Mouse (Mus musculus) gastrocnemius, adult 8-10 months (tissue): Measurements from ENCODE around the gene Piezo1. TPM values are rescaled to one million over a fixed set of nuclear protein-coding genes. Genes with fewer than 3 reads are reported as not detected.

Source experiments
- DNase-seq, 2 experiments: peaks; one replicate each; pipeline ENCODE4 v3.0.0; 2022; ENCODE audit warnings: low spot score in 2 of 2
- total RNA-seq, 4 experiments: library from RNA; stranded (reverse); gene quantifications; 2 replicates each; pipeline ENCODE4 v1.2.4; 2022

Gene Piezo1
- total RNA-seq, 4 experiments from 2014 or later: 11.7 to 14.4 (median 13.9) TPM

DNA sequence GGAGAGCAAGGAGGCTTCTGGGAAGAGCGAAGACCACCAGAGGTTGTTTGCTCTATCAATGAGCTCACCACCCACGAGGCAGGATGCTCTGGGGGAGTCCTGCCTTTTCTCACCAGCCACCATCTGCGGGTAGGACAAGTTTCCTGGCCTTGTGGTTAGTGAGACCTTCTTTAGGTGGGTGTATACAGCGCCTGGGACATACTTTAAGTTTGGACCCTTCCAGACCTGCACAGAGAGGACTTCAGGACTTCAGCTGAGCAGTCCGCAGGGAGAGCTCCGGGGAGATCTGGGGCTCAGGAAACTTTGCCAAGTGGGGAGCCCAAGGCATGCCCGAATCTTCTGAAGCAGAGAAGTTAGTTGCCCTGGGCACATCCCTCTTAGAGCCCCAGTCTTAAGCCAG is 91.1 kb downstream of the Piezo1 start:
- DNase-seq: no peak

GRCm38 (mm10) chr8:122459218-122459900 is 91.8 kb downstream of the Piezo1 start:
- no peak for DNase-seq

- DNase-seq: no peak
Observed at GRCm38 (mm10) chr8:122457171-122457570, 94.0 kb downstream of the Piezo1 start.

- DNase-seq: no peak
Observed at GRCm38 (mm10) chr8:122454409-122454808, 96.7 kb downstream of the Piezo1 start.

GRCm38 (mm10) chr8:122452154-122452553 is 99.0 kb downstream of the Piezo1 start:
- peak in 1 of 2 experiments; percentile 79 for DNase-seq

- peak; percentile 61 to 80 for DNase-seq
Observed at GRCm38 (mm10) chr8:122451161-122451703, 99.9 kb downstream of the Piezo1 start.

- no peak for DNase-seq
Observed at GRCm38 (mm10) chr8:122445203-122445602, 105.9 kb downstream of the Piezo1 start.

DNA sequence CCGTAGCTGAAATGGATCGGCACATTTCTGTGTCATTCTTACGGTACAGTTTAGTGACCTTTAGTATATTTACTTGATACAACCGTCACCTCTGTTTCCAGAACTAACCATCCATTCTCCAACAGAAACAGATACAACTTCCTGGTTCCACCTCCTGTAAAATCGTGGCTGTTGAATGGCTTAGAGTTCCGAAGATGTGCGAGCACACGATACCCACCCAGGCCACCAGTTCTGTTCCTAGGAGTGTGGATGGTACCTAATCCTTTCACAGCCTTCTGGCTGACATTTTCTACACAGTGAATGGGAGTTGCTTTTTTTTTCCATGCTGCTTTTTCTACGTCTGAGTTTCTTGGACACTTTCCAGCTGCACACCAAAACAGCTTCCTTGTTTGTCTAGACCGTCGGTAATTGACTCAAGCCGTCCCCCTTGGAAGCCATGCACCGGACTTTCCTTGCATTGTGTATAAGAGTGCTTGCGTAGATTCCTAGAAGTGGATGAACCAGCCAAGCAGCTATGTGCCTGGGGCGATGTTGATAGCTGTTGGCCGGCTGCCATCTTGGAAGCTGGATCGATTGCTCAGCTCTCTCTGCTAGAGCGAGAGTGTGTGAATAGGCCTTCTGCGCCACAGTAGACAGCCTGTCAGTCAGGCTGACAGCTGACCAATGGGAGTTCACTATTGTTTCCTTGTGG is 106.9 kb downstream of the Piezo1 start:
- peak; percentile 71 to 80 for DNase-seq

DNA sequence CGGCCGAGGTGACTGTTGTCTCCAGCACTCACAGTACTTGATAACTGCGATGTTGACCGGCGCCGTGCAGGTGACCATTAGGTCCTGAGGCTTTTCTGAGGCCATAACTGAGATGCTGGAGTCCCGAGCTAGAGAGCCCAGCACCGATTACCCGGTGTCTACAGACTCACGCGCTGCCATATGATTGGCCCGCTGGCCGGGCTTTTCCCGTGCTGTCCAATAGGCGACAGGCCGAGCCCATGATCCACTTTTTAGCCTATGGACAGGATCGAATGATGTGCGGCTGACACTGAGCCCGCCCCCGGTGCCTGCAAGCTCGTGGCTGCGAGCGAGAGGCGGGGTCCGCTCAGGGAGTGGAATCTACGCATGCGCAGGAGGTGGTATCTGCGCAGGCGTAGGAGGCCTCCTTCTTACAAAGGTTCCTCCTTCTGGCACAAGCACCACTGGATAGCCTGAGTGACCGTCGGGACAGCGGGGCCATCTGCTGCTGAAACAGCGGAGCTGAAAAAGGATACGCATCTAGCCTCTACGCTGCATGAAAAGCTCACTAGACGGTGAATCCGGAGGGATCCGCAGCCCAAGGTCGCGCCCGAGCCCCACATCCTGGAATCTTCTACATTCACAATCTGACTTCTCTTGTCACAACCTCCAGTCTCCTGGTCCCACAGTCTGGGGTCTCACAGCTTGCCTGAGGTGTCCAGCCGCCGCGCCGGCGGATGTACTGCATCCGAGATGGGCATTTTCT is 107.7 kb downstream of the Piezo1 start, which contains the start of gene Mvd:
Gene Mvd, minus strand, starts transcription at position 161 of the 745 bp plus-strand sequence.
- DNase-seq: peak; percentile 99

DNA sequence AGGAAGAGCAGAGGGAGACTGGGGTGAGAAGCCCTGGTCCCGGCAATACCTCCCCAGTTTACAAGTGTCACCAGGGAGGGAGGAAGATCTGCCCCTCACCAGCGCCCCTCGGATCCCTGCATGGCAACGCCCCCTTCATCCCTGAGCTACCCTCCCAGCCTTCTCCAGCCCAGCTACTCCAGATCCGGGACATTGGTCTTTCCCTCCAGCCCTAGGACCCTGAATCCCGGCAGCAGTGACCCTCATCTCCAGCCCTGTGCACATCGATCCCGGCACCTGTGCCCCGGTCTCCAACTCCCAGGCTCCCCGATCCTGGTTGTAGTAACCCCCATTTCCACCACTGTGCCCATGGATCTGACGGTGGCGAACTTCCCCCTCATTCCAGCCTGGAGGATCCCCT is 108.3 kb downstream of the Piezo1 start:
- DNase-seq: no peak

DNA sequence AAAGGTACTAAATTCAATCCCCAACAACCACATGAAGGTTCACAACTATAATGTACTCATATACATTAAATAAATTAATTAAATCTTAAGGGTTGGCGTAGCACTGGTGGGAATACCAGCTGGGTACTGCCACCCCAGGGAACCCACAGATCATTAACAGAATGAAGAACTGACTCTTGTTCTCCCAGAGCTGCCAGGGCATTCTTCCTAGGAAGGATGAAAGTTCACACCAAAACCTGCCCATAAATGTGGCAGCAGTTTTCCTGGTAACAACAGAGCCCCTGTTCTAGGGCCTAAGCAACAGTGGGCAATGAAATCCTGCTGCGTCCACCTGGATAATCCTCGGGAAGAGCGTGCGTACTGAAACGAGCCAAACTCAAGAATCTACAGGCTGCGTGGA is 108.8 kb downstream of the Piezo1 start:
- DNase-seq: no peak

DNA sequence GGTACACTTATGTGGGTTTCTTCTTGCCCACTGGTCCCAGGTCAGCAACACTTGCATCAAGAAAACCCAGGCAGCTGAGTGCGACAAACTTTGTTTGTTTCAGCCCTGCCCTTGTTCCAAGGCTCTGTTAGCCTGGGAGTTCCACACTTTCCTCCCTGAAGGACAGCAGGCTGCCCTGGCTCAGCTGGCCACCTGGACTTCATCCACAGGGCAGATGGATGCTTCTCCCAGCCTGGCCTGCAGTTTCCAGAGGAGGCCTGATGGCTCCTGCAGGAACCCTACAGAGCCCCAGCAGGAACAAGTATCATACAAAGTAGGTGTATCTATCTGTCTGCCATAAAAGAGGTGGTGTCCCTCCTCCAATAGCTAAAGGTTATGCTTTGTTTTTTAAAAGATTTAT is 109.8 kb downstream of the Piezo1 start:
- DNase-seq: no peak

DNA sequence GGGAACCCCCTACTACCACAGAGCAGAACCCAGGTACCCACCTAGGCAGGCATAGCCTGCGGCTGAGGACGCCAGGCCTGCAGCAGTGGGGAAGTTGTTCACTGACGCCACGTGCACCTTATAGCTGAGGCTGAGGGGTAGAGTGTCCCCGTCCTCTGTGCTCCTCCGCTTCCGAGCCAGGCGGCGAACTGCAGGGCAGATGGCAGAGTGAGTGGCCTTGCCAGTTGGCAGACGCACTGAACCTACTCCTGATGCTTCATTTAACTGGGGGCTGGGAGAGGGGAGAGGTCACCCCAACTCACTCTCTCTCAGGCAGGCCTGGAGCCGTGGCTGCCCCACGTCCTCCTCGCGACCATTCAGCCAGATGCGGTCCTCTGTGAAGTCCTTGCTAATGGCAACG is 111.8 kb downstream of the Piezo1 start:
- DNase-seq: no peak

DNA sequence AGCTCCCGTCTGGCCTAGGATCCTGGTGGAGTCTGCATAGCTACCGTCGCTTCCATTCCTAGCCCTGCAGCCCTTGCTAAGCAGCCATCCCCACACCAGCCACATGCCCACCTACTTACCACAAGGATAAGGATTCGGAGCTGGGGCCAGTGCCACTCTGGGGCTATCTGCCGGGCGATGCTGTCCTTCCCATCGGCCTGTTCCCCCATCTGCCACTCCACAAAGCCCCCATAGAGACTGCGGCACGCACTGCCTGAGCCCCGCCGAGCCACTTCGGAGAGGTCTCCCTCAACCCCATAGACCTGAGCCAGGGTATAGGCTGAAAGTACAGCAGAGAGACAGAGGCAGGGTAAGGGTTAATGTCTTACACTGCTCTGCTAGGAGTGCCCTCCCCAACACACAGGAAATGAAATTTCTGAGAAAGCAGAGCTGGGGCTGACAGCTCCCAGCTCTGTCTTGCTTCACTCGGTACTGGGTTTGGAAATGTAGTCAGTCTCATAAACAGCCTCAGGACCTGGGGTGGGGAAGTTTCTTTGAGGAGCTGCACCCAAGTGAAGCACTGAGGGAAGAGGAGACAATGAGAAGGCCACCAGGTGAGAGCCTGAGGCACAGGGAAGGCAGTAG is 113.3 kb downstream of the Piezo1 start:
- DNase-seq: no peak

DNA sequence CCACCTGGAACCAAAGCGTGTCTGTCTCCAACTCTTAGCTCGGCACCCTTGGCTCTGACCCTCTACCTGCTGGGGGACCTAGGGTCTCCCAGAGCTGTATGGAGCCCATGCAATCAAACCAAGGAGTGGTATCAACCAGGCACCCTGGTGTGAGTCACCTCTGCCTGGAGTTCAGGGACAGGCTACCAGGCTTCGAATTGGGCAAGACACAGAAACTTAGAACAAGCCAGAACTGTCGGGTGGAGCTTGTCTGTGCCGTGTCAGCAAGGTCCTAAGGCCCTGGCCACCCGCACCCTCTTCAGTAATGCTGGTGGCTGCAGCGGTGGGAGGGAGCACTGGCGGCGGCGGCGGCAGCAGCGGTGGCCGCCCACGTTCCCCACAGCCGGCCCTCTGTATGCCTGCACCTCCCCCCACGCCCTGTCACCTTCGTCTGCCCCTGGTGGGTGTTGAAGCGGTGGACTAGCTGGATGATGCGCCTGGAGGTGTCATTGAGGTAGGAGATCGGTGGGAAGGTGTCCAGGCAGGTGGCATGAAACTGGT is 114.5 kb downstream of the Piezo1 start:
- no peak for DNase-seq

DNA sequence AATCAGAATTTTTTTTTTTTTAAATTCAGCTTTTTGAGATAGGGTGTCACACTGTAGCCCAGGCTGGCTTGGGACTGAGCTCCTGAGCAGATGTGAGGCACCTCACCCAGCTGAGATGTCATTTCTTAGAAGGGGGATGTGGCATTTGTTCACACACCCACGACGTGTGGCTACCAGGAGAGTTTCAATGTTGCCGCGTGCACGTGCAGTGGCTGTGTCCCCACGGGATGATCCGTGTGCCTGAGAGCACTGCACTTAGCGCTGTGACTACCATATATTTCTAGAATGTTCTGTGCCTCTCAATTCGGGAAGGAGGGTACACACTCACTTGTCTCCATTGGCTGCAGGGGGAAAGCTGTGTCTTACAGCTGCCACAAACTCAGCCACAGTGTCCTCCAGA is 115.0 kb downstream of the Piezo1 start:
- DNase-seq: no peak

DNA sequence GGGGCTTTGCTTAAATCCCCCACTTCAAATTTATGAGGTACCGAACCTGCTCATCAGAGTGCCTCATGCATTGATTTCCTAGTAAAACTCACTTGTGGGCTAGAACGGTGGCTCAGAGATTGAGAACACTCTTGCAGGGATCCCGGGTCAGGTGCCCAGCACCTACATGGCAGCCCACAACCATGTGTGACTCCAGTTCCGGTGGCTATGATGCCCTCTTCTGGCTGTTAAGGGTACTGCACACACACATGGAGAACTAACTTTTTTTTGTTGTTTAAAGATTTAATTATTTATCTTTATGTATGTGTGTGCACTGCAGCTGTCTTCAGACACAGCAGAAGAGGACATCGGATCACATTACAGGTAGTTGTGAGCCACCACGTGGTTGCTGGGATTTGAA is 115.8 kb downstream of the Piezo1 start:
- no peak for DNase-seq

DNA sequence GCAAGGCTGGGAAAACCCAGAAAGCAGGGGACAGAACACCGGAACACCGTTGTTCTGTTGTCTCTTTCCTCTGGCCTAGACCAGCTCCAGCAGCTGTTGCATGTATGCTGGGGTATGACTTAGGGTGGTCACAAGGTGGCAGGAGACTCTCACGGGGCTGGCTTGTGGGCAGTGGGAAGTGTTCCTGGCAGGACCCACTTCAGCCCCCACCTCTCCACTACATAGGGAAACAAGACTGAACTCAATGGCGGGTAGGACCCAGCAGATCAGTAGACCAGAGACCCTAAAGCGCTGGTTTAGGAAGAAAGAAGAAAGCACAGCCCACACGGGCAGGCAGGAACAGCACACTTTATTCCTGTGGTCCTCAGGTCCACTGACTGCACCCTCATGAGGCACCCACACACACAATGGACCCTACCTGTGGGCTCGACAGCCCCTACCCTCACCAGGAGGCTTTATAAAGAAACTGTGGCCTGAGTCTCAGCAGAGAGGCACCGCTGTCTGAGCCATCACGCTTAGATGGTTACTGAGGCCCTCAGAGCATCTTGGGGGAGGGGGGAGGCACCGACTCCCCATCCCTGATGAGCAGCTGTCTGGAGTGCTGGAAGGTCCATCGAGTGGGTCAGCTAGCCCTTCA is 117.7 kb downstream of the Piezo1 start:
- DNase-seq: no peak

- DNase-seq: peak; percentile 54 to 62
Observed at GRCm38 (mm10) chr8:122432443-122433268, 118.5 kb downstream of the Piezo1 start, which contains the start of gene Cyba. Gene Cyba (minus strand): TSS chr8:122432930.
